Mouse (Mus musculus): ENCODE measurements around the gene 1700086D15Rik. TPM values are rescaled to one million over a fixed set of nuclear protein-coding genes. Genes with fewer than 3 reads are reported as not detected.

The 1700086D15Rik gene
- polyA plus RNA-seq, 1 experiment from 2014 or later, result 0.36 TPM

DNA sequence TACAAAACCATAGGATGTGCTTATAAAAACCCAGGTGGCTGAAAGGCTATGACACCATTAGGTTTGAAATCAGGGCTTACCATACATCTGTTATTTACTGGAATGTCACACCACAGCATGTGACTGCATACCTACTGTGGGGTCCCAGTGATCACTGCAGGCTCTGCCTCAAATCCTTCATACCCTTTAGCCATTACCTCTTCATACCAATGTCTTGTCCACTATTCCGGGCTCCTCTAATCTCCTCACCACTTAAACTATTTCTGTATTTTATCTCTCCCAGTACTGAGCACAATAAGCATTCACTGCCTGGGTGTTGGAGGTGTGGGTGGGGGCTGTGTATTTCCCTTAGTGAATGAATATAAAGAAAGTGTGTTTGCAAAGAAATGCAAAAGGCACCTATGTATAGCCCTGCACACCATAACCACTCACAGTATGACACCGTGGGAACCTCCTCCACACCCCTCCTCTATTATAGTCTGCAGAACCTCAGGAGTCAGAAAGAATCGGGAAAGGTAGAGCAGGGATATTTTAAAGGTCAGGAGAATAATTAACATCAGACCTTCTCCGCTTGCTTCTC, 16.8 kb downstream of the 1700086D15Rik start:
- H3K27me3 ChIP-seq (ENCODE audit: control insufficient read depth, insufficient read depth, low read length), result no peaks in the 10 kb centered on the region
- H3K27ac ChIP-seq, result no peak overlapping the region
- 79% methylated on average over 4 of the region's 4 CpGs for WGBS
- ATAC-seq (ENCODE audit: low FRiP score) (no peak), DNase-seq (ENCODE audit: low spot score) (no peak)
- H3K4me2 ChIP-seq (replicated peaks), result no peak overlapping the region
- H3K9me3 ChIP-seq (ENCODE audit: control insufficient read depth, low read length), result no peaks in the 10 kb centered on the region
- H3K9ac ChIP-seq, result no peak overlapping the region
- H3K4me3 ChIP-seq (replicated peaks; ENCODE audit: low read length), result no peak overlapping the region
- H3K4me1 ChIP-seq (replicated peaks; ENCODE audit: control insufficient read depth, insufficient read depth, low read length), result no peaks in the 10 kb centered on the region
- H3K36me3 ChIP-seq (replicated peaks; ENCODE audit: control insufficient read depth, insufficient read depth), result no peaks in the 10 kb centered on the region

DNA sequence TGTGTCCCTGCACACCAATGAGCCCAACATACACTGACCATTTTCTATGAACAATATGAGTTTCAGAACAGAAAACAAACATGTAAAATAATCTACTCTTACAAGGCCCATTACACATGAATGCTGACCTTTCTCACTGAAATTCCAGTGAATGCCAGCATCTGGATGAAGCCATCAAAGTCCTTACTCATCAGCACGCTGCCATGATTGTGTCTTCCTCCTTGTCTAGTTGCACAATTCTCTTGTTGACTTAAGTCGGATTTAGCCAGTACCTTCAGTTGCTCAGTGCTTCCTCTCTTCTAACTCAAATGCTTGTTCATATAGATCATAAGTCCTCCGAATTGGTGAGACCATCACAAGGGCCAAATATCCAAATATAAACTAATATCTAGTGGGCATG, 20.7 kb downstream of the 1700086D15Rik start:
- Histone ChIP-seq H3K27ac (no peak overlapping the region), H3K4me3 (replicated peaks; ENCODE audit: low read length) (no peak overlapping the region), H3K36me3 (replicated peaks; ENCODE audit: control insufficient read depth, insufficient read depth) (no peaks in the 10 kb centered on the region), H3K4me1 (replicated peaks; ENCODE audit: control insufficient read depth, insufficient read depth, low read length) (no peaks in the 10 kb centered on the region), H3K4me2 (replicated peaks) (no peak overlapping the region), H3K9ac (no peak overlapping the region), H3K27me3 (ENCODE audit: control insufficient read depth, insufficient read depth, low read length) (no peaks in the 10 kb centered on the region), H3K9me3 (ENCODE audit: control insufficient read depth, low read length) (no peaks in the 10 kb centered on the region)
- ATAC-seq (ENCODE audit: low FRiP score), result no peak
- 91% methylated on average over 3 of the region's 3 CpGs for WGBS
- no peak for DNase-seq (ENCODE audit: low spot score)

DNA sequence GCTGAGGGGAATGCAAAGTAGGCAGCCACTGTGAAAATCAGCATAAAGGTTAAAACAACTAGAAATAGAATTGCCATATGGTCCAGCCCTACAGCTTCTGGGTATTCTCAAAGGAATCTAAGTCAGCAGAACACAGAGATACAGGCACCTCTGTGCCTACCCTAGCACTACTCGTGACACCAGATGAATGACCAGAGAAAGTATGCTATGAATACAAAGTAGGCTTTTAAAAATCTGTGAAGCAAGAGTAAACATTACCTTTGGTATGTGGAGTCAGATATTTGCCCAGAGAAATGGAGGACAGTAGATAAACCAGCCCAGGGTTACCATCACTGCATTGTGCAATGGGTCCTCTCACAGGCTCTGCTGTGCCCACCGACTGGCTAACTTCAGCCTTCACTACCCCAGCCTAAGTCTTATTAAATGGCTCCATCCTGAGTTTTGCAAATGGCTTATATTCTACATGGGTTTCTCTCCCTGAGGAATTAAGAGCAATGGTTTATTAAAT, 22.5 kb downstream of the 1700086D15Rik start:
- Histone ChIP-seq H3K4me3 (replicated peaks; ENCODE audit: low read length) (no peak overlapping the region), H3K27me3 (ENCODE audit: control insufficient read depth, insufficient read depth, low read length) (no peaks in the 10 kb centered on the region), H3K9me3 (ENCODE audit: control insufficient read depth, low read length) (no peaks in the 10 kb centered on the region), H3K4me2 (replicated peaks) (no peak overlapping the region), H3K36me3 (replicated peaks; ENCODE audit: control insufficient read depth, insufficient read depth) (no peaks in the 10 kb centered on the region), H3K9ac (no peak overlapping the region), H3K27ac (no peak overlapping the region), H3K4me1 (replicated peaks; ENCODE audit: control insufficient read depth, insufficient read depth, low read length) (no peaks in the 10 kb centered on the region)
- ATAC-seq (ENCODE audit: low FRiP score) (no peak), DNase-seq (ENCODE audit: low spot score) (no peak)
- 58% methylated on average over 2 of the region's 2 CpGs for WGBS

DNA sequence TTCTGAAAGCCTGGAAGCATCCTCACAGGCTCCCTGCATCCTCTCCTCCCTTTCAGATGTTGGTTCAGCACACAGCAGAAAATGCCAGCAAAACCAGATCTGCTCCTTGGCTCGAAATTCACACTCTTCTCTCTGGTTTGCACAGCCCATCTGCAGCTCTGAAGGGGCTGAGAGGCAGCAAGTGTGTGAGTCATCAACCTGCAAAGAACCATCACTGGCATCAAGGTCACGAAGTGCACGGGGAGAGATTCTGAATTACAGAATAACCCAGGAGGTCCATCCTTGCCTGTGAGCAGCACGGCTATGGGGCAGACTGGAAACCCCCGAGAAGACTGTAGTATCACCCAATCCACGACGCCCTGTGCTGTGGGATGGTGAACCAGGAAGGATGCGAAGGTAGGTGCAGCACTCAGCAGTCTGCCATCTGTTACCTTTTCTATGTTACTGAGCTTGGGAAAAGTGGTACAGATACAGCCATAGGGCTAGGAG, 24.4 kb downstream of the 1700086D15Rik start:
- DNase-seq (ENCODE audit: low spot score) (no peak), ATAC-seq (ENCODE audit: low FRiP score) (no peak)
- no peaks in the 10 kb centered on the region for H3K36me3 ChIP-seq (replicated peaks; ENCODE audit: control insufficient read depth, insufficient read depth)
- no peak overlapping the region for H3K4me2 ChIP-seq (replicated peaks)
- no peaks in the 10 kb centered on the region for H3K27me3 ChIP-seq (ENCODE audit: control insufficient read depth, insufficient read depth, low read length)
- H3K27ac ChIP-seq, result no peak overlapping the region
- H3K4me1 ChIP-seq (replicated peaks; ENCODE audit: control insufficient read depth, insufficient read depth, low read length), result no peaks in the 10 kb centered on the region
- H3K9ac ChIP-seq, result no peak overlapping the region
- 89% methylated on average over 8 of the region's 8 CpGs for WGBS
- no peaks in the 10 kb centered on the region for H3K9me3 ChIP-seq (ENCODE audit: control insufficient read depth, low read length)
- no peak overlapping the region for H3K4me3 ChIP-seq (replicated peaks; ENCODE audit: low read length)

DNA sequence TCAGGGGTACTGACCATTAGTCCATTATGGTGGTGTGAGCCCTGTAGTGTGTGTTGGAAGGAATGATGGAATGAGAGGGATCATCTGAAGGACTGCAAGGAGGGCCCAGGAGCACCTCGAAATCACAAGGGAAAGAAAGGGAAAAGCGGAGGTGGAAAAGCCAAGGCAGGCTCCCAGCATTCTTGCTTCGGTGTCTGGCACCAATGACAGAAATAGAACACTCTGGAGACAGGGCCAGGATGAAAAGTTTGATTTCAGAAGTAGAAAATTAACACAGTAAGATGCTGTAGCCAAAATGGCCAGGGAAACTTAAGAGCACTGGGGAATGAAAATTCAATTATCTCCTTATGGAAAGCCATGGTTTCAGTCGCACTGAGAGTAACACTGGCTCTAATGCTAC, 26.0 kb downstream of the 1700086D15Rik start:
- no peaks in the 10 kb centered on the region for H3K4me1 ChIP-seq (replicated peaks; ENCODE audit: control insufficient read depth, insufficient read depth, low read length)
- H3K4me2 ChIP-seq (replicated peaks), result no peak overlapping the region
- H3K4me3 ChIP-seq (replicated peaks; ENCODE audit: low read length), result no peak overlapping the region
- no peaks in the 10 kb centered on the region for H3K9me3 ChIP-seq (ENCODE audit: control insufficient read depth, low read length)
- H3K36me3 ChIP-seq (replicated peaks; ENCODE audit: control insufficient read depth, insufficient read depth), result no peaks in the 10 kb centered on the region
- no peak overlapping the region for H3K9ac ChIP-seq
- ATAC-seq (ENCODE audit: low FRiP score) (no peak), DNase-seq (ENCODE audit: low spot score) (no peak)
- no peaks in the 10 kb centered on the region for H3K27me3 ChIP-seq (ENCODE audit: control insufficient read depth, insufficient read depth, low read length)
- H3K27ac ChIP-seq, result no peak overlapping the region
- 91% methylated on average over 4 of the region's 4 CpGs for WGBS

DNA sequence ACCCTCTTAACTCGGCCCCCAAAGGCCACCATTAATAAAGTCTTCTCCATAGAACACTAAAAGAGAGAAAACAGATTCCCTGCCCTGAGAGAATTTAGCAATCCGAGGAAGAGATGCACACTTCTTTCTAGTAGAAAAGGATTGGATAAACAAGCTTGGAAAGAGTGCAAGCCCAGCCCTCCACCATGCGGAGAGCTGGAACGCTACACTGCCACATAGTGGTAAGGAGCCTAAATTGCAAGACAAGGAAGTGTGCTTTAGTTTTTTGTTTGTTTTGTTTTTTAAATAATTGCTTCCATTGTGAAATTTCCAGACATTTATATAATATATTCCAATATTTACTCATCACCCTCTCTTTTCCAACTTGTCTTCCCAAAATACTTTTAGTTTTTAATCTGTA, 30.6 kb downstream of the 1700086D15Rik start:
- Histone ChIP-seq H3K27me3 (ENCODE audit: control insufficient read depth, insufficient read depth, low read length) (no peaks in the 10 kb centered on the region), H3K4me1 (replicated peaks; ENCODE audit: control insufficient read depth, insufficient read depth, low read length) (peaks cover 18% of the 10 kb centered on the region), H3K27ac (no peak overlapping the region), H3K4me2 (replicated peaks) (no peak overlapping the region), H3K9ac (no peak overlapping the region), H3K9me3 (ENCODE audit: control insufficient read depth, low read length) (no peaks in the 10 kb centered on the region), H3K36me3 (replicated peaks; ENCODE audit: control insufficient read depth, insufficient read depth) (no peaks in the 10 kb centered on the region), H3K4me3 (replicated peaks; ENCODE audit: low read length) (no peak overlapping the region)
- DNase-seq (ENCODE audit: low spot score) (no peak), ATAC-seq (ENCODE audit: low FRiP score) (no peak)
- 89% methylated on average over 4 of the region's 4 CpGs for WGBS

DNA sequence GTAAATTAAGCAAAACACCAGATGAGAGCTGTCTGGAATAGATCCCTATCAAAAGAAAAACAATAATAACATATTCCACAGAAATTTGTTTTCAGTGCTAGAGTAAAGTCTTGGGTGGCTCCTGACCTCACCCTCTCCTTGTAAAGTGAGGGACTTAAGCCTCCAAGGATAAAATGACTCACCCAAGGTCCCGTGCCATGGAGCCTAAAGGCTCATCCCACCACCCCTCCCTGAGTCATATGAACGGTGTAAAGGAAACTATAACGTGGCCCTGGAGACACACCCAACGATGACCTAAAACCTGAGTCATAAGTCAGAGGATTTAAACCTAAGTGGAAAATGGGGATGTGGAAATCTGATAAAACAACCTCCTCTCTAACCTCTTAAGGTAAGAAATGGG, 31.0 kb downstream of the 1700086D15Rik start:
- DNase-seq (ENCODE audit: low spot score) (no peak), ATAC-seq (ENCODE audit: low FRiP score) (no peak)
- Histone ChIP-seq H3K4me3 (replicated peaks; ENCODE audit: low read length) (no peak overlapping the region), H3K9me3 (ENCODE audit: control insufficient read depth, low read length) (no peaks in the 10 kb centered on the region), H3K9ac (no peak overlapping the region), H3K36me3 (replicated peaks; ENCODE audit: control insufficient read depth, insufficient read depth) (no peaks in the 10 kb centered on the region), H3K4me2 (replicated peaks) (no peak overlapping the region), H3K27me3 (ENCODE audit: control insufficient read depth, insufficient read depth, low read length) (no peaks in the 10 kb centered on the region), H3K4me1 (replicated peaks; ENCODE audit: control insufficient read depth, insufficient read depth, low read length) (peaks cover 18% of the 10 kb centered on the region), H3K27ac (no peak overlapping the region)
- 86% methylated on average over 4 of the region's 4 CpGs for WGBS

DNA sequence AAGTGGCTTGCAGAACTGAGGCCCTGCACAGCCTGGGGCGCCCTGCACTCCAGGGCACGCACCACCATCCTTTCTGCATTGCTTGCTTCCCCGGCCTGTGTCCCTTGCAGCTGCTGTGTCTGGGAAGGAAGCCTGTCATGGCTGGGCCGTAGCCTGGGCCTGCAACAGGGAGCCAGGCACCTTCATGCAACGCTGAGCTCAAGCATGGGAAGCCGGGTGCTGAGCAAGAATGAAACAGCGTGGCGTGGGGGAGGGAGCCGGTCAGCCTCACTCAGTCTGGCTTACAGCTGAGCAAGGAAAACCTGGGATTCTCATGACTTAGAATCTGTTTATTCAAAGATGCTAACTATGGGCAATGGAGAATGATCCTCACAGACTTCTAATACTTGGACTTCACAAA, 33.1 kb downstream of the 1700086D15Rik start:
- Histone ChIP-seq H3K27ac (0 out of 2 replicates have a peak overlapping the region, but pooled peaks have one; percentile 32), H3K36me3 (replicated peaks; ENCODE audit: control insufficient read depth, insufficient read depth) (no peaks in the 10 kb centered on the region), H3K4me3 (replicated peaks; ENCODE audit: low read length) (no peak overlapping the region), H3K9ac (no peak overlapping the region; the same call in 1 of the 2 replicates), H3K4me2 (replicated peaks) (no peak overlapping the region), H3K4me1 (replicated peaks; ENCODE audit: control insufficient read depth, insufficient read depth, low read length) (peaks cover 18% of the 10 kb centered on the region), H3K27me3 (ENCODE audit: control insufficient read depth, insufficient read depth, low read length) (no peaks in the 10 kb centered on the region), H3K9me3 (ENCODE audit: control insufficient read depth, low read length) (no peaks in the 10 kb centered on the region)
- ATAC-seq (ENCODE audit: low FRiP score), result no peak
- 61% methylated on average over 9 of the region's 9 CpGs for whole genome bisulfite sequencing
- no peak for DNase-seq (ENCODE audit: low spot score)

DNA sequence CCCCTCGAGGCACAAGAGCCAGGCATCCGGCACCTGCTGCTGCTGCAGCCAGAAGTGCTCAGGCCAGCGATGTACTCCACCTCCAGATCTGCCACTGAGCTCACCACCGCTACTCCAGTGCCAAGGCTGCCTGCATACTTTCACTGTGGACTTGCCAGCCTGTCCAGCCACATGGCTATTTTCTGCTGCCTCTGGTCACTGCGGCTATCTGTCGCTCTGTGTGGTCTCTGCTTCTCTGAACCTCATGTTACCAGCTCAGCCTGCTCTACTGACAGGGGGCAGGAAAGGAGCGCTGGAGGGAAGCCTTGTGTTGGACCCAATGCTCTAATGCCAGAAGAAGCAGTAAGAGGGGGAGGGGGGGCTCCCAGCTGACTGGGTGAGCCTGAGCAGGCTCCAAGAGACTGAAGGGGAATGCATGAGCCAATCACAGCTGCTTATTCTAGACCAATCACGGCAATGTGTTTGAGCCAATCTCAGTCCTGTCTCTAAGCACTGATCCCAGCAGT, 34.7 kb downstream of the 1700086D15Rik start:
- Histone ChIP-seq H3K36me3 (replicated peaks; ENCODE audit: control insufficient read depth, insufficient read depth) (no peaks in the 10 kb centered on the region), H3K9me3 (ENCODE audit: control insufficient read depth, low read length) (no peaks in the 10 kb centered on the region), H3K27me3 (ENCODE audit: control insufficient read depth, insufficient read depth, low read length) (no peaks in the 10 kb centered on the region), H3K4me1 (replicated peaks; ENCODE audit: control insufficient read depth, insufficient read depth, low read length) (peaks cover 18% of the 10 kb centered on the region), H3K4me2 (replicated peaks) (0 out of 2 replicates have a peak overlapping the region, but pooled peaks have one; percentile 1), H3K9ac (no peak overlapping the region), H3K27ac (no peak overlapping the region), H3K4me3 (replicated peaks; ENCODE audit: low read length) (no peak overlapping the region)
- 61% methylated on average over 8 of the region's 8 CpGs for WGBS
- DNase-seq (ENCODE audit: low spot score) (peak; percentile 38), ATAC-seq (ENCODE audit: low FRiP score) (peak; percentile 88)
